Mouse (Mus musculus) yolk sac, embryonic 10.5 days (tissue): ENCODE measurements around the gene Fcgr3.
"Not testable (repeated sequence)": the region's sequence is repeated elsewhere in the genome, so short reads cannot be mapped to it uniquely, and the experiment has no call there.

Experiments used
- DNase-seq: peaks from one replicate; pipeline ENCODE4 v3.0.0-alpha.2; 2017; ENCODE audit warnings: low spot score

The Fcgr3 gene

GRCm38 (mm10) chr1:171064491-171065242 lies at the start of gene Fcgr3:
Gene Fcgr3 (minus strand): TSS chr1:171064935.
- peak; percentile 94 for DNase-seq

GRCm38 (mm10) chr1:171113873-171114299 lies 49.2 kb upstream of the Fcgr3 start, which contains the start of gene Cfap126:
Gene Cfap126 (plus strand): TSS chr1:171113918.
- peak; percentile 88 for DNase-seq

GRCm38 (mm10) chr1:171112986-171113385 lies 48.3 kb upstream of the Fcgr3 start:
- no peak for DNase-seq

GRCm38 (mm10) chr1:171111781-171112575 lies 47.2 kb upstream of the Fcgr3 start:
- DNase-seq, result peak; percentile 80

- peak; percentile 93 for DNase-seq
Observed at GRCm38 (mm10) chr1:171111020-171111780, 46.5 kb upstream of the Fcgr3 start.

- no peak for DNase-seq
Observed at GRCm38 (mm10) chr1:171110659-171111019, 45.9 kb upstream of the Fcgr3 start.

- peak; percentile 78 for DNase-seq
Observed at GRCm38 (mm10) chr1:171109620-171110019, 44.9 kb upstream of the Fcgr3 start.

- no peak for DNase-seq
Observed at GRCm38 (mm10) chr1:171105226-171105625, 40.5 kb upstream of the Fcgr3 start.

GRCm38 (mm10) chr1:171103179-171103840 lies 38.6 kb upstream of the Fcgr3 start:
- DNase-seq, result no peak

GRCm38 (mm10) chr1:171102547-171103177 lies 37.9 kb upstream of the Fcgr3 start:
- DNase-seq, result peak; percentile 94

- peak; percentile 90 for DNase-seq
Observed at GRCm38 (mm10) chr1:171101733-171102546, 37.2 kb upstream of the Fcgr3 start.

GRCm38 (mm10) chr1:171101033-171101432 lies 36.3 kb upstream of the Fcgr3 start:
- no peak for DNase-seq

- DNase-seq, result peak; percentile 42
Observed at GRCm38 (mm10) chr1:171097612-171098011, 32.9 kb upstream of the Fcgr3 start.

GRCm38 (mm10) chr1:171097136-171097535 lies 32.4 kb upstream of the Fcgr3 start:
- DNase-seq, result no peak

GRCm38 (mm10) chr1:171096110-171096964 lies 31.6 kb upstream of the Fcgr3 start:
- DNase-seq, result peak; percentile 66

- no peak for DNase-seq
Observed at GRCm38 (mm10) chr1:171094424-171094823, 29.7 kb upstream of the Fcgr3 start.

- DNase-seq, result no peak
Observed at GRCm38 (mm10) chr1:171090761-171091160, 26.0 kb upstream of the Fcgr3 start.

GRCm38 (mm10) chr1:171089891-171090290 lies 25.2 kb upstream of the Fcgr3 start:
- DNase-seq, result no peak

- DNase-seq, result not testable (repeated sequence)
Observed at GRCm38 (mm10) chr1:171088237-171088869, 23.6 kb upstream of the Fcgr3 start.
